Mouse (Mus musculus): ENCODE data around the gene Chrdl2. TPM values are rescaled to one million over a fixed set of nuclear protein-coding genes. Genes with fewer than 3 reads are reported as not detected.
A peak's percentile ranks its signal among the peaks of the same experiment; 100 is the strongest.
"Not testable (repeated sequence)": the region's sequence is repeated elsewhere in the genome, so short reads cannot be mapped to it uniquely, and the experiment has no call there.

The Chrdl2 gene
- polyA plus RNA-seq, 1 experiment: 0.79 TPM

DNA sequence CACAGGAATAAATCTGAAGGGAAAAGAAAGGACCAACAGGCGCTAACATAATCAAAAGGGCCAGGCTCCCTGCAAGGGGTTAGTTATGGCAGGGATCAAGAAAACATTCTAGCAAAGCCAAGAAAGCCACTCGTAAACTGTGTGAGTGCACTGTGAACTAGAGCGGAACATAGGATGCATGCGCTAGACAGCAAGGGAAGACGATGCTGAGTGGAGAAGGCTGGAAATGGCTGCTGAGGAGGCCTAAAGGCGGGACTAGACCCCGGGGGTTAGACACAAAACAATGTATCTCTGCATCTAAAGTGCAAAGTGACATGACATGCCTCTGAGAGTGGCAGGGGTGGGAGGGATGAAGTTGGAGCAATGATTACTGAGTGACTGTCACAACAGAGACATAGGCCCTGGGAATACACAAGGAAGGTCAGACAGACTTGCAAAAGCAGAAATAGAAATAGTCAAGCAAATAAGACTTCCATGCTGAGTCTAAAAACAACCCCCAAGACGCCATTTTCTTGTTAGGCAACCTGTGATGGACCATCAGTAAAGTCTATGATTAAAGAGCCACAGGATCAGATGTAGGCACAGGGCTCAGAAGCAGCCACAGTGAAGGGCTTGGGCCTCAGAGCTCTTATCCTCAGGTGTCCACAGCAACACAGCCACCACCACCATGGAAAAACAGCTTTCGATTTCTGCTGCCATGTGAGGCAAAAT lies 39.8 kb upstream of the Chrdl2 start:
- Histone ChIP-seq H3K27ac (ENCODE audit: insufficient read depth, low read length) (peak overlapping the region; percentile 84), H3K27me3 (ENCODE audit: control insufficient read depth, insufficient read depth, low read length) (no peaks in the 10 kb centered on the region), H3K4me1 (ENCODE audit: control insufficient read depth, insufficient read depth, low read length) (peaks cover 31% of the 10 kb centered on the region), H3K4me3 (replicated peaks; ENCODE audit: insufficient read depth, low read depth, low read length) (no peak overlapping the region)
- TF ChIP-seq CTCF (IDR thresholded peaks at IDR 0.05; ENCODE audit: borderline replicate concordance, insufficient read depth, low read depth, low read length) (no peak), POLR2A (IDR thresholded peaks at IDR 0.05; ENCODE audit: borderline replicate concordance, insufficient read depth, low read length) (no peak)
- DNase-seq: peak; percentile 22 to 35
- 35% methylated on average over 9 of the region's 9 CpGs for WGBS

DNA sequence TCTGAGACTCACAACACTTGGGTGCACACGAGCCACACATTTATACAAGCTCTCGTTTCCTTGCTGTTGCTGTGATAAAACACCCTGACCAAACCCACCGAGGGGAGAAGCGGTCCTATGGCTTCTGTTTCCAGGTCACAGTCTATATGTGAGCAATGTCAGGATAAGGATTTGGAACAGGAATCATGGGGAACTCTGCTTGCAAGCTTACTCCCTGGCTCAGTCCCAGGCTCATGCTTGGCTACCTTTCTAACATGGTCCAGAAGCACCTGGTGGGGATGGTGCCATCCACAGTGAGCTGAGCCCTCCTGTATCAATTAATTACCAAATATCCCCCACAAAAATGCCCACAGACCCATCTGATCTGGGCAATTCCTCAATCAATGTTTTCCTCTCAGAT lies 36.8 kb upstream of the Chrdl2 start:
- no peak overlapping the region for H3K4me3 ChIP-seq (replicated peaks; ENCODE audit: insufficient read depth, low read depth, low read length)
- TF ChIP-seq CTCF (IDR thresholded peaks at IDR 0.05; ENCODE audit: borderline replicate concordance, insufficient read depth, low read depth, low read length) (no peak), POLR2A (IDR thresholded peaks at IDR 0.05; ENCODE audit: borderline replicate concordance, insufficient read depth, low read length) (no peak)
- H3K27me3 ChIP-seq (ENCODE audit: control insufficient read depth, insufficient read depth, low read length): no peaks in the 10 kb centered on the region
- H3K27ac ChIP-seq (ENCODE audit: insufficient read depth, low read length): no peak overlapping the region
- peaks cover 28% of the 10 kb centered on the region for H3K4me1 ChIP-seq (ENCODE audit: control insufficient read depth, insufficient read depth, low read length)
- peak; percentile 46 to 50 for DNase-seq
- WGBS: 38% methylated on average over 4 of the region's 4 CpGs

DNA sequence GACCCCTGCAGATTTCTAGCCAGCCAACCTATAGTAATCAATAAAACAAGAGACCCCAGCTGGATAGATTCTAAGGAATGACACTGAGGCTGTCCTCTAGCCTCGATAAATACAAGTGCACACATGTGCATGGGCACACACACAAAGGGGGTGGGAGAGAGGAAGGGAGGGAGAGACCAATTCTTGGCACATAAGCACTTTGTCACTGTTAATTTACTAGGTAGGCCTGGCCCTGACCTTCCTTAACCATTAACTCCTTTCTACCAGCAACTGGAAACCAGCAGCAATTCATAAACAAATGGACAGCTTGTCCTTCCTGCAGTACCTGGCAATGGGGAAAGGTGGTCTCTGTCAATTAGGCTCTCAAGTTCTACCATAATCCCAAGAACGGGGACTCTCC lies 34.0 kb upstream of the Chrdl2 start:
- 62% methylated on average over 2 of the region's 2 CpGs for WGBS
- TF ChIP-seq CTCF (IDR thresholded peaks at IDR 0.05; ENCODE audit: borderline replicate concordance, insufficient read depth, low read depth, low read length) (no peak), POLR2A (IDR thresholded peaks at IDR 0.05; ENCODE audit: borderline replicate concordance, insufficient read depth, low read length) (no peak)
- Histone ChIP-seq H3K27ac (ENCODE audit: insufficient read depth, low read length) (no peak overlapping the region), H3K4me1 (ENCODE audit: control insufficient read depth, insufficient read depth, low read length) (peaks cover 9% of the 10 kb centered on the region; the same call in 1 of the 2 replicates), H3K27me3 (ENCODE audit: control insufficient read depth, insufficient read depth, low read length) (no peaks in the 10 kb centered on the region), H3K4me3 (replicated peaks; ENCODE audit: insufficient read depth, low read depth, low read length) (no peak overlapping the region)
- no peak for DNase-seq

DNA sequence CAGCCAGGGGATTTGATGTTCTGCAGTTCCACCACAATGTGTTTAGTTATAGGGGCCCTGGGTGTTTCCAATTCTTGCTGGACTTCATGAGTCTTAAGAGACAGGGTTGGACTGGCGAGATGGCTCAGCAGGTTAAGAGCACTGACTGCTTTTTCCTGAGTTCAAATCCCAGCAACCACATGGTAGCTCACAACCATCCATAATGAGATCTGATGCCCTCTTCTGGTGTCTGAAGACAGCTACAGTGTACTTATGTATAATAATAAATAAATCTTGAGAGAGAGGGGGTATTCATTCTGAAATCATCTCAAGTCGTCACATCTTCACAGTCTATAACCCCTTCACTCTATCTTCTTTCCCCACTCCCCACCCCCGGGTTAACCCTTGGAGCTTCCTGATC lies 33.1 kb upstream of the Chrdl2 start:
- not testable (repeated sequence) for H3K4me3 ChIP-seq (replicated peaks; ENCODE audit: insufficient read depth, low read depth, low read length); DNase-seq; H3K4me1 ChIP-seq (ENCODE audit: control insufficient read depth, insufficient read depth, low read length); H3K27me3 ChIP-seq (ENCODE audit: control insufficient read depth, insufficient read depth, low read length); H3K27ac ChIP-seq (ENCODE audit: insufficient read depth, low read length)
- 86% methylated on average over 3 of the region's 3 CpGs for WGBS

DNA sequence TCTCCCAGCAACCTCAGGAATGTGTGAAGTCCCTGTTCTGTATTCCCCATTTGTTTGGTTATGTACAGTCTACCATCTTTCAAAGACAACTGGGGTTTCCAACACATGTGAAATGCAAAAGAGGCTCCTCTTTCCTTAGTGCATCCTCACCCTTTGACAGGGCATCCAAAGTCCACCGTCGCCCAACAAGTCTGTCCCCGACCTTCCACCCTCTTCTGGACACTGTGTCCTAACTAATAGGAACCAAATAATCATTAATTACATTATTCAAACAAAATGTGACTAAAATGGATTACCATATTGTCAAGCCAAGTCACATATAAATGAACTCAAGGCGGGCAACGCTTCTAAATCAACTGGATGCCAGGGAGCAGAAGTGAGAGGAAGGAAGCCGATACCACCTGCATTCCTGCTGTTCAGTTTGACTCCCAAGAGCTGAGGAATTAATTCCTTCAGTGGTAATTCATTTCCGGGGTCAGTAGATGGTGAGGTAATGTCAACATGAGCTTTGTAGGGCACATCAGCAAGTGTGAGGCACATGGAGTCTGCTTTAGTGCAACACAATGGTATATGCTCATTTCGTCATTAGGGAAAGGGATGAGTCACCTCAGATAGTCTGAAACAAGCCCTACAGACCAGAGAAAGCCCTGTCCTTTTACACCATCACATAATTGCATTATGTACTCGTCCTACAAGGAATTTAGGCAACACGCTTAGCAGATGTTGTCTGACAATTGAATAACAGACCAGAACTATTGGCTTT lies 31.6 kb upstream of the Chrdl2 start:
- Histone ChIP-seq H3K27me3 (ENCODE audit: control insufficient read depth, insufficient read depth, low read length) (no peaks in the 10 kb centered on the region), H3K4me1 (ENCODE audit: control insufficient read depth, insufficient read depth, low read length) (peaks cover 2% of the 10 kb centered on the region; the same call in 1 of the 2 replicates), H3K4me3 (replicated peaks; ENCODE audit: insufficient read depth, low read depth, low read length) (no peak overlapping the region), H3K27ac (ENCODE audit: insufficient read depth, low read length) (no peak overlapping the region)
- no peak for DNase-seq
- no peak for TF ChIP-seq POLR2A (IDR thresholded peaks at IDR 0.05; ENCODE audit: borderline replicate concordance, insufficient read depth, low read length)
- no peak for TF ChIP-seq CTCF (IDR thresholded peaks at IDR 0.05; ENCODE audit: borderline replicate concordance, insufficient read depth, low read depth, low read length)
- 79% methylated on average over 10 of the region's 10 CpGs for WGBS

DNA sequence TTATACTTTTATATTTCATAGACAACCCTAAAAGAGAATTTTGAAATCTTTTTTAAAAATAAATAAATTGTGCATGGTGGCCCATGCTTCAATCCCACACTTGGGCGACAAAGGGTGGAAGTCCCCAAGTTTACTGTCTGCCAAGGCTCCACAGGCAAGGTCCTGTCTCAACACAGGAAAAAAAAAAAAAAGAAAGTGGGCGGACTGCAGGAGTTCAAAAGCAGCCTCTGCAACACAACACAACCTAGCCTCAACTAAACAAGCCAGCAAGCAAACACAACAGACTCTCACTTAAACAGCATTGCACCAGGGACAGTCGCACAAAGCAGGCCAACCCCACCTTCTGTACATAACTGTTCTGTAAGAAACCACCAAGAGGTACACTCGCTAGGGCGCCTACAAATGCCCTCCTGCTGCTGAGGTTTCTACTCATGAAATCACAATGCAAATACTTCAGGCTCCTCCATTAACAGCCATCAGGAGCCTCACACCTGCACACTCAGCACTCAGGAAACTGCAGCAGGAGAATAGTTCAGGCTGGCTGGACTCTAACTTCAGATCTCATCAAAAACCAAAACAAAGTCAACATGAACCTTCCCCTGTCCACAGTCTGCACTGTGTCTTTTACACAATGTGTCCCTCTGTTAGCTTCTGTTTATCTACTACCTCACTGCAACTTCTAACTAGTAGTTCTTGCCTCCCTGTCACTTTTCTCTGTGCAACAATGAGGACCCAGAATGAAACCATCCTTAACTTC lies 30.0 kb upstream of the Chrdl2 start:
- Histone ChIP-seq H3K4me1 (ENCODE audit: control insufficient read depth, insufficient read depth, low read length) (no peaks in the 10 kb centered on the region; the same call in 1 of the 2 replicates), H3K27me3 (ENCODE audit: control insufficient read depth, insufficient read depth, low read length) (no peaks in the 10 kb centered on the region), H3K4me3 (replicated peaks; ENCODE audit: insufficient read depth, low read depth, low read length) (no peak overlapping the region), H3K27ac (ENCODE audit: insufficient read depth, low read length) (no peak overlapping the region)
- DNase-seq: no peak
- WGBS: 77% methylated on average over 5 of the region's 5 CpGs
- TF ChIP-seq CTCF (IDR thresholded peaks at IDR 0.05; ENCODE audit: borderline replicate concordance, insufficient read depth, low read depth, low read length) (no peak), POLR2A (IDR thresholded peaks at IDR 0.05; ENCODE audit: borderline replicate concordance, insufficient read depth, low read length) (no peak)

DNA sequence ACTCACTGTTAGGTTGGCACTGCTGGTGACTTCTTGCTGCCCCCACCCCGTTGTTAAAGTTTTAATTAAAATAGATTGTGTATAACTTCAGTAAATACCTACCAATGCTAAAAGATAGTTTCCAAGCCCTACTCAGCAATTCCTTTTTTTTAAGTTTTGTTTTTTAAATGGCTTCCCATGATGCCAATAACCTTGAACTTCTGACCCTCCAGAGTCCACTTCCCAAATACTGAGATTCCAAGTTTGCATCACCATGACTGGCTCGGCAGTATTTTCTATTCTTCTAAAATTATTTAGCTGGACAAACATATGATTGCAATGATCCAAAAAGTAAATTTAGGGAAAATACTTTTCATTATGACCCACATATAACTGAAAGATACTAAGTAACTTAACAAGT lies 27.9 kb upstream of the Chrdl2 start:
- H3K27me3 ChIP-seq (ENCODE audit: control insufficient read depth, insufficient read depth, low read length): no peaks in the 10 kb centered on the region
- no peak overlapping the region for H3K4me3 ChIP-seq (replicated peaks; ENCODE audit: insufficient read depth, low read depth, low read length)
- no peaks in the 10 kb centered on the region; the same call in 1 of the 2 replicates for H3K4me1 ChIP-seq (ENCODE audit: control insufficient read depth, insufficient read depth, low read length)
- no peak overlapping the region for H3K27ac ChIP-seq (ENCODE audit: insufficient read depth, low read length)
- 76% methylated on average over 2 of the region's 2 CpGs for whole genome bisulfite sequencing
- TF ChIP-seq CTCF (IDR thresholded peaks at IDR 0.05; ENCODE audit: borderline replicate concordance, insufficient read depth, low read depth, low read length): no peak
- no peak for TF ChIP-seq POLR2A (IDR thresholded peaks at IDR 0.05; ENCODE audit: borderline replicate concordance, insufficient read depth, low read length)
- DNase-seq: no peak
